Mouse (Mus musculus): ENCODE data around the gene Safb2.

Safb2 gene

GRCm38 (mm10) chr17:56515690-56516410 lies 68.5 kb downstream of the Safb2 start:
- DNase-seq = peak; percentile 81 to 82

- DNase-seq = peak in 1 of 2 experiments; percentile 22
Observed at GRCm38 (mm10) chr17:56514916-56515315, 69.5 kb downstream of the Safb2 start.

- no peak for DNase-seq
Observed at GRCm38 (mm10) chr17:56514330-56514729, 70.1 kb downstream of the Safb2 start.

- peak in 1 of 2 experiments; percentile 26 for DNase-seq
Observed at GRCm38 (mm10) chr17:56512310-56512709, 72.1 kb downstream of the Safb2 start, which contains the start of gene Znrf4. Gene Znrf4, minus strand, starts transcription at chr17:56512431.

- no peak for DNase-seq
Observed at GRCm38 (mm10) chr17:56511707-56512090, 72.7 kb downstream of the Safb2 start.

DNA sequence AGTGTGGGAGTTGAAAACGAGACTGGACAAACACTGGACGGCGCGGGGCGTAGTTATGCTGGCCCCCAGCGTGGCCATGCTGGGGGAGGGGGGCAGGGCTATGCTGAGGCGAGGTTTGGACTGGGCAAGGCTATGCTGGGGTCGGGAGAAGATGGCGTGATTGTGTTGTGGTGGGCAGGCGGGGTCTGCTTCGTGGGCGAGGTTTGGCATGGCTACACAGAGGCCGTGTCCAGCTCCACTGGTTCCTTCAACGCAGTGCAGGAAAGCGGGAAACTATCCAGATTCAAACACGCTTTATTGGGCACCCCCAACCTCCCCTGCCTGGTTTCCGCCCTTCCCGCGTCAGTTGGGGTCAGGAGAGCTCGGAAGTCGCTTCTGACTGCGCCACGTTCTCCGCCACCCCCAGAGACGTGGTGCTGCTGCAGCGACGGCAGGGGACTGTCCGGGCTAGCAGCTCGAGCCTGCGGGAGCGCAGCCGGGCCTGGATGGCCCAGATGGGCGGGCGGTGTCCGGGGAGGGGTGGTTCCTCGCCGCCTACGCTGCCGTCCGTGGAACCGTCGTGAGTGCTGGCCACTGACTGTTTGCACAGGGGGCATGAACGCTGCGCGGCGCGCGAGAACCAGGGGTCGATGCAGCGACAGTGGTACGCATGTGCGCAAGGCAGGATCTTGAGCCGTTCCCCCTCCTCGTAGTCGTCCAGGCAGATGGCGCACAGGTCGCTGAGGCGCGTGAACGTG lies 73.2 kb downstream of the Safb2 start:
- DNase-seq = peak; percentile 83 to 87

Data from cerebellum, postnatal 10 days (tissue).